Mouse (Mus musculus) mouse trophoblast stem cell (cell line): ENCODE data around the gene Clic5.

Experiments
- in situ Hi-C, 2 experiments: fragments of 300-500 bp; cut with MseI, MboI; formaldehyde crosslinking; loops; 2 replicates in 1 of 2; 3 replicates in 1 of 2; pipeline ENCODE4 v1.15.1; 2025

Clic5 gene

GRCm38 (mm10) chr17:44192981-44193380 lies 4.6 kb downstream of the Clic5 start:
- in situ Hi-C loops, result no loop called here

GRCm38 (mm10) chr17:44199158-44199557 lies 10.8 kb downstream of the Clic5 start:
- in situ Hi-C loops, result no loop called here

- in situ Hi-C loops, result no loop called here
These were observed 14.6 kb downstream of the Clic5 start for GRCm38 (mm10) chr17:44202952-44203351.

GRCm38 (mm10) chr17:44204787-44205186 lies 16.4 kb downstream of the Clic5 start:
- in situ Hi-C loops, result no loop called here

GRCm38 (mm10) chr17:44205562-44205961 lies 17.2 kb downstream of the Clic5 start:
- in situ Hi-C loops, result no loop called here

GRCm38 (mm10) chr17:44208900-44209299 lies 20.5 kb downstream of the Clic5 start:
- in situ Hi-C loops, result no loop called here

GRCm38 (mm10) chr17:44212960-44213619 lies 24.7 kb downstream of the Clic5 start:
- in situ Hi-C loops, result no loop called here

- in situ Hi-C loops, result no loop called here
These were observed 26.9 kb downstream of the Clic5 start for GRCm38 (mm10) chr17:44215196-44215799.

- in situ Hi-C loops, result no loop called here
These were observed 28.8 kb downstream of the Clic5 start for GRCm38 (mm10) chr17:44217185-44217584.

GRCm38 (mm10) chr17:44219943-44220342 lies 31.6 kb downstream of the Clic5 start:
- in situ Hi-C loops, result no loop called here

- in situ Hi-C loops, result no loop called here
These were observed 40.0 kb downstream of the Clic5 start for GRCm38 (mm10) chr17:44228428-44228827.

- in situ Hi-C loops, result no loop called here
These were observed 41.7 kb downstream of the Clic5 start for GRCm38 (mm10) chr17:44230083-44230482.

GRCm38 (mm10) chr17:44239030-44239721 lies 50.8 kb downstream of the Clic5 start:
- in situ Hi-C loops, result no loop called here

GRCm38 (mm10) chr17:44240742-44241141 lies 52.4 kb downstream of the Clic5 start:
- in situ Hi-C loops, result no loop called here

- in situ Hi-C loops, result no loop called here
These were observed 55.7 kb downstream of the Clic5 start for GRCm38 (mm10) chr17:44244096-44244495.

- in situ Hi-C loops, result no loop called here
These were observed 56.2 kb downstream of the Clic5 start for GRCm38 (mm10) chr17:44244625-44245024.

GRCm38 (mm10) chr17:44246153-44246700 lies 57.8 kb downstream of the Clic5 start:
- in situ Hi-C loops, result no loop called here

- in situ Hi-C loops, result no loop called here
These were observed 61.2 kb downstream of the Clic5 start for GRCm38 (mm10) chr17:44249544-44249943.

GRCm38 (mm10) chr17:44252653-44253052 lies 64.3 kb downstream of the Clic5 start:
- in situ Hi-C loops, result no loop called here

GRCm38 (mm10) chr17:44254698-44255097 lies 66.3 kb downstream of the Clic5 start:
- in situ Hi-C loops, result loop anchor here (5.0 kb wide), 1 partner anchor 102 kb away; no protein-coding TSS in a partner anchor

GRCm38 (mm10) chr17:44256583-44256982 lies 68.2 kb downstream of the Clic5 start:
- in situ Hi-C loops, result loop anchor here (5.0 kb wide), 1 partner anchor 104 kb away; no protein-coding TSS in a partner anchor

GRCm38 (mm10) chr17:44259245-44259644 lies 70.9 kb downstream of the Clic5 start:
- in situ Hi-C loops, result loop anchor here (5.0 kb wide), 1 partner anchor 107 kb away; no protein-coding TSS in a partner anchor
